ENCODE assay signal across 9 mouse cellular contexts in the genomic region with DNA sequence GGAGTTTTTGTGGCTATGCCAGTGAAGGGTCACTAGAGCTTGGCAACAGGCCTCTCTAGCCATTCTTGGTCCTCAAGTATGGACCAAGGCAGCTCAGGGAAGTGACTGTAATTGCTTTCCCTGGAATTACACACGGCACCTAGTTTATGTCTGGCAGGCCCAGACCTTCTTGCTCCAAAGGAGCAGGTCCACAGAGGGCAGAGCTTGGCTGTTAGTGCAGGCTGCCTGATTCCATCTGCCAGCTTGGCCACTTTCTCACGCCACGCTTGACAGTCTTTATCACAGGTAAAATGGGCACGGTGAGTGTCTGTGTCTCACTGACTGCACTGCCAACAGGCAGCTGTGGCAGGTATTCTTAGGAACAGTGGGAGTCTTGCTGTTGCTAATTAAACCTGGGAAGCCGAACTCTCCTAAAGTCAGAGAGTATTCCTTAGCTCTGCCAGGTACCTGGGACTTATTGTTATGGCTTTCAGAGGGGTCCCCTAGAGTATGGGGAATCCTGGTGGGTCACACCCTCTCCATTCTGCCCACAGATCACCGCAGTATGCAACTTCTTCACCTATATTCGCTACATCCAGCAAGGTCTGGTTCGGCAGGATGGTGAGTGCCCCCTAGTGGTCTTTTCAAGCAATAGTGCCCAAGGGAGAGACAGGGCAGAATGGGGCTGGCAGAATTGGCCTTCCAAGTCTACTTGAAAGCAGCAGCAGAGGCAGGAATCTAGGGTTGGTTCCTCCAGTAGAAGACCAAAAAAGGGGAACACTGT. TPM values are rescaled to one million over a fixed set of nuclear protein-coding genes. Genes with fewer than 3 reads are reported as not detected.
DNase-seq lines count a peak whose midpoint lies in the region; ATAC-seq and TF ChIP-seq lines count a peak whose summit lies in the region.
"Had no signal": no experiment of that assay in that cellular context is flagged by ENCODE, and none has a peak within 500 bp of the region (broad histone marks: within the 10 kb centered on the region; RNA-seq: fewer than 3 reads in every experiment).

No protein-coding gene starts in this region.

- H3K4me1 ChIP-seq in testis, adult 2 months (ENCODE audit: control insufficient read depth, insufficient read depth, low read length) = no peaks in the 10 kb centered on the region
- 0 out of 2 replicates have a peak, but pooled peaks cover 2% of the 10 kb centered on the region for H3K4me1 ChIP-seq in liver, postnatal 0 days (ENCODE audit: insufficient read depth)
- H3K4me1 ChIP-seq in neural tube, embryonic 12.5 days = no peaks in the 10 kb centered on the region; the same call in 1 of the 2 replicates

- H3K9me3 ChIP-seq in liver, postnatal 0 days (ENCODE audit: low read length) = no peaks in the 10 kb centered on the region
- H3K9me3 ChIP-seq in neural tube, embryonic 12.5 days = no peaks in the 10 kb centered on the region
- H3K9me3 ChIP-seq: embryonic facial prominence, embryonic 15.5 days had no signal

- intact Hi-C loops in gastrocnemius, adult 2 months (cut with DNase I) = no loop called here

- no peak overlapping the region for H3K27ac ChIP-seq in testis, adult 2 months (ENCODE audit: control insufficient read depth, insufficient read depth, low read depth, low read length)
- no peak overlapping the region for H3K27ac ChIP-seq in gastrocnemius, adult 2 months
- H3K27ac ChIP-seq in liver, postnatal 0 days (ENCODE audit: low read depth) = no peak overlapping the region
- no peak overlapping the region for H3K27ac ChIP-seq in neural tube, embryonic 12.5 days
- H3K27ac ChIP-seq: embryonic facial prominence, embryonic 15.5 days had no signal

- H3K4me2 ChIP-seq in liver, postnatal 0 days (ENCODE audit: low read depth, low read length) = no peak overlapping the region
- no peak overlapping the region for H3K4me2 ChIP-seq in neural tube, embryonic 12.5 days (replicated peaks)
- H3K4me2 ChIP-seq: embryonic facial prominence, embryonic 15.5 days had no signal

- H3K9ac ChIP-seq in liver, postnatal 0 days (replicated peaks) = no peak overlapping the region
- H3K9ac ChIP-seq in neural tube, embryonic 12.5 days = no peak overlapping the region
- H3K9ac ChIP-seq: embryonic facial prominence, embryonic 15.5 days had no signal

- no peaks in the 10 kb centered on the region for H3K36me3 ChIP-seq in testis, adult 2 months (ENCODE audit: control insufficient read depth, insufficient read depth, low read length)
- peaks cover 70% of the 10 kb centered on the region for H3K36me3 ChIP-seq in liver, postnatal 0 days (replicated peaks; ENCODE audit: insufficient read depth, low read length)
- no peaks in the 10 kb centered on the region for H3K36me3 ChIP-seq in neural tube, embryonic 12.5 days

- peak; percentile 68 for ATAC-seq in liver, postnatal 0 days
- ATAC-seq in neural tube, embryonic 12.5 days (ENCODE audit: low FRiP score, low read depth) = 0 out of 2 replicates have a peak, but pooled peaks have one; percentile 52

- DNase-seq in testis, postnatal 14 days (ENCODE audit: low spot score) = no peak
- DNase-seq in cerebellum, adult 9-11 months = peak; percentile 70
- peak; percentile 63 for DNase-seq in gastrocnemius, adult 2 months
- DNase-seq in kidney, postnatal 10 days = peak; percentile 71
- DNase-seq in liver, postnatal 0 days = peak; percentile 64
- no peak for DNase-seq in testis, postnatal 10 days (ENCODE audit: low spot score)

- peak; percentile 71; the same call in 1 of the 2 replicates for TF ChIP-seq CTCF in testis, adult 2 months (IDR thresholded peaks at IDR 0.05; ENCODE audit: control insufficient read depth, insufficient read depth, insufficient replicate concordance, low read depth, low read length)
- peak; percentile 92 for TF ChIP-seq CTCF in gastrocnemius, adult 2 months (IDR thresholded peaks at IDR 0.05)
- TF ChIP-seq CTCF in liver, postnatal 0 days (IDR thresholded peaks at IDR 0.05; ENCODE audit: low read depth) = peak; percentile 97

- WGBS in liver, postnatal 0 days (ENCODE audit: insufficient replicate concordance) = 42% methylated on average over 8 of the region's 8 CpGs
- WGBS in neural tube, embryonic 12.5 days = 42% methylated on average over 8 of the region's 8 CpGs

- TF ChIP-seq POLR2A in testis, adult 2 months (IDR thresholded peaks at IDR 0.05; ENCODE audit: control insufficient read depth, low read depth, low read length) = no peak

- TF ChIP-seq EP300 in liver, postnatal 0 days (IDR thresholded peaks at IDR 0.05; ENCODE audit: low read depth) = no peak

- H3K4me3 ChIP-seq in testis, adult 2 months (ENCODE audit: control insufficient read depth, low read depth, low read length) = no peak overlapping the region
- no peak overlapping the region for H3K4me3 ChIP-seq in gastrocnemius, adult 2 months
- no peak overlapping the region for H3K4me3 ChIP-seq in liver, postnatal 0 days (ENCODE audit: low read depth, low read length)
- H3K4me3 ChIP-seq in neural tube, embryonic 12.5 days = no peak overlapping the region
- H3K4me3 ChIP-seq: embryonic facial prominence, embryonic 15.5 days had no signal

- H3K27me3 ChIP-seq in testis, adult 2 months (ENCODE audit: control insufficient read depth, insufficient read depth, low read length) = no peaks in the 10 kb centered on the region
- H3K27me3 ChIP-seq in liver, postnatal 0 days (ENCODE audit: insufficient read depth, low read length) = no peaks in the 10 kb centered on the region
- H3K27me3 ChIP-seq in neural tube, embryonic 12.5 days (replicated peaks) = no peaks in the 10 kb centered on the region
- H3K27me3 ChIP-seq: embryonic facial prominence, embryonic 15.5 days had no signal

RNA-seq across cellular contexts. Expression of gene Fads3, which starts 8.0 kb away (rescaled TPM):
- polyA plus RNA-seq in testis, adult 2 months (2012; rRNA removed) = 7.6 and 12.0 TPM in 2 replicates
- total RNA-seq in gastrocnemius, adult 2 months (2021) = 1 to 10 TPM; 2.2 to 2.3 TPM
- polyA plus RNA-seq in liver, postnatal 0 days (2015; fragmentation: Nextera tagmentation; extraction: Ambion mirVana) = 1.7 and 2.0 TPM in 2 replicates
- polyA plus RNA-seq in neural tube, embryonic 12.5 days (2016; fragmentation: Nextera tagmentation; extraction: Ambion mirVana) = 11.4 and 13.3 TPM in 2 replicates

RNA-seq across cellular contexts. Expression of gene Rab3il1, which starts 31.9 kb away (rescaled TPM):
- 362 and 384 TPM in 2 replicates for polyA plus RNA-seq in testis, adult 2 months (2012; rRNA removed)
- 1 to 10 TPM; 4.0 to 4.7 TPM for total RNA-seq in gastrocnemius, adult 2 months (2021)
- 74.9 and 80.9 TPM in 2 replicates for polyA plus RNA-seq in liver, postnatal 0 days (2015; fragmentation: Nextera tagmentation; extraction: Ambion mirVana)
- polyA plus RNA-seq in neural tube, embryonic 12.5 days (2016; fragmentation: Nextera tagmentation; extraction: Ambion mirVana) = 26.3 and 29.6 TPM in 2 replicates

RNA-seq across cellular contexts. Expression of gene Best1, which starts 32.0 kb away (rescaled TPM):
- polyA plus RNA-seq in testis, adult 2 months (2012; rRNA removed) = 339 and 362 TPM in 2 replicates
- under 1 TPM; 0.28 to 0.46 TPM for total RNA-seq in gastrocnemius, adult 2 months (2021)
- polyA plus RNA-seq in liver, postnatal 0 days (2015; fragmentation: Nextera tagmentation; extraction: Ambion mirVana) = 0.08 and 0.13 TPM in 2 replicates
- 1.0 and 1.9 TPM in 2 replicates for polyA plus RNA-seq in neural tube, embryonic 12.5 days (2016; fragmentation: Nextera tagmentation; extraction: Ambion mirVana)

RNA-seq across cellular contexts. Expression of gene Fth1, which starts 53.0 kb away (rescaled TPM):
- polyA plus RNA-seq in testis, adult 2 months (2012; rRNA removed) = 268 and 313 TPM in 2 replicates
- total RNA-seq in gastrocnemius, adult 2 months (2021) = 1,000 to 10,000 TPM; 2,168 to 2,432 TPM
- polyA plus RNA-seq in liver, postnatal 0 days (2015; fragmentation: Nextera tagmentation; extraction: Ambion mirVana) = 4,793 and 5,083 TPM in 2 replicates
- 1,314 and 1,378 TPM in 2 replicates for polyA plus RNA-seq in neural tube, embryonic 12.5 days (2016; fragmentation: Nextera tagmentation; extraction: Ambion mirVana)

Comparison
In these comparisons a context has a peak if more than half of its experiments do, and no peak if none do; other contexts are left out.
1. DNase-seq: peak in cerebellum, adult 9-11 months (single experiment), gastrocnemius, adult 2 months (single experiment), kidney, postnatal 10 days (single experiment) and liver, postnatal 0 days (single experiment); none in testis, postnatal 14 days (single experiment) and testis, postnatal 10 days (single experiment).
2. RNA of gene Best1, which starts 32.0 kb away (polyA plus RNA-seq): 339 to 362 TPM in testis, adult 2 months; 1.0 to 1.9 TPM in neural tube, embryonic 12.5 days and 0.08 to 0.13 TPM in liver, postnatal 0 days; every median in the first group is over 100 times any median in the second.
3. Peak in every context shown above with its lines, with median percentiles within 50 percentile points of each other: CTCF ChIP-seq.